8 mouse cellular contexts compared by ENCODE assay signal in the genomic region with DNA sequence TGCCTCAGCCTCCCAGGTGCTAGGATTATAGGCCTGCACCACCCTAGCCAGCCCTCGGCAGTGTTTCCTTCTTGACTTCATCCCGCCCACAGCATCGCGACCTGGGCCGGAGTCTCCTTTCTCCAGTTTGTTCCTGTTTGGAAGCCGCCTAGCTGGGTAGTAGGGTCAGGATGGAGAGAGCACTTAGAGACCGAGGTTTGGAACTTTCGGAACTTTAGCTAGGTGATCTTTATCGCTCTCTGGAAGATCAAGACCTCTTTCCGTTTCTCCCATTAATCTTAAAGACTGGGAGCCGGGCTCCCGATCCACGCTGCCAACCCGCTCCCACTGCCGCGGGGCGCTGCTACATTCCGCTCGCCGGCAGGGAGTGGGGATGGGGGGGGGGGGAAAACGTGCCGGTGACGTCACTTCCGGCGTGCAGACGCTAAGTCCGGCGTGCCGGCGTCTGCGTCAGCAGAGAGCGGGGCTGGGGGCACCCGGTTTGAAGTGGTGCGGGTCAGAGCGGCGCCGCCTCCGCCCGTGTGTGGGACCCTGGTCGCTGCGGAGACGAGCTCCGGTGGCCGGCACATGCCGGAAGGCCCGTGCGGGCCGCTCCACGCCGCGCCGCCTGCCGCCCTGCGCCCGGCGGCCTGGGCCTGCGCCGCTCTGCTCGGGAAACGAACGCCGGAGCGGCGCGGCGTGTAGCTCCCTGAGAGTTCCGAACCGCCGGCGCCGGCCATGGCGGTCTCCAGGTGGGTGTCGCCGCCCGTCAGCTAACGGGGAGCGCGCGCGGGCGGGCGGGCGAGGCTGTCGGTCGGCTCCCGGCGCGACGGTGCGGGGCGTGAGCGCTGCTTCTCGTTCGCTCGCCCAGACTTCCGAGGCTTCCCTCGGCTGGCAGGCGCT. TPM values are rescaled to one million over a fixed set of nuclear protein-coding genes. Genes with fewer than 3 reads are reported as not detected.
DNase-seq lines count a peak whose midpoint lies in the region; ATAC-seq and TF ChIP-seq lines count a peak whose summit lies in the region.

TSS of gene Btaf1 (plus strand) at position 409 of the 882 bp plus-strand sequence.

- H3K36me3 ChIP-seq in embryonic facial prominence, embryonic 15.5 days: no peaks in the 10 kb centered on the region
- H3K36me3 ChIP-seq in kidney, embryonic 14.5 days (ENCODE audit: control insufficient read depth, insufficient read depth, low read length): no peaks in the 10 kb centered on the region
- H3K36me3 ChIP-seq in liver, adult 2 months (ENCODE audit: control insufficient read depth, insufficient read depth, low read length): no peaks in the 10 kb centered on the region; the same call in 1 of the 2 replicates
- H3K36me3 ChIP-seq in stomach, embryonic 14.5 days (ENCODE audit: control insufficient read depth, insufficient read depth, low read length): no peaks in the 10 kb centered on the region

- H3K27ac ChIP-seq in bone marrow, adult 2 months (ENCODE audit: control insufficient read depth, insufficient read depth, low read depth, low read length, poor library complexity): peak within 1 kb of the TSS; percentile 100
- H3K27ac ChIP-seq in embryonic facial prominence, embryonic 15.5 days (replicated peaks): peak within 1 kb of the TSS; percentile 98
- peak within 1 kb of the TSS; percentile 92 for H3K27ac ChIP-seq in kidney, embryonic 14.5 days (ENCODE audit: low read depth, low read length)
- peak within 1 kb of the TSS; percentile 94 for H3K27ac ChIP-seq in liver, adult 2 months (replicated peaks; ENCODE audit: insufficient read depth, low read depth, low read length)
- peak within 1 kb of the TSS; percentile 93 for H3K27ac ChIP-seq in stomach, embryonic 14.5 days (ENCODE audit: low read length)

- H3K4me1 ChIP-seq in bone marrow, adult 2 months (ENCODE audit: control insufficient read depth, insufficient read depth, low read length): no peaks in the 10 kb centered on the region; the same call in 1 of the 2 replicates
- H3K4me1 ChIP-seq in embryonic facial prominence, embryonic 15.5 days: peaks cover 19% of the 10 kb centered on the region; the same call in 1 of the 2 replicates
- H3K4me1 ChIP-seq in kidney, embryonic 14.5 days (ENCODE audit: control insufficient read depth, insufficient read depth, low read length): peaks cover 12% of the 10 kb centered on the region
- H3K4me1 ChIP-seq in liver, adult 2 months (ENCODE audit: control insufficient read depth, insufficient read depth, low read length): peaks cover 5% of the 10 kb centered on the region; the same call in 1 of the 2 replicates
- H3K4me1 ChIP-seq in stomach, embryonic 14.5 days (ENCODE audit: control insufficient read depth, insufficient read depth, low read length): peaks cover 7% of the 10 kb centered on the region; the same call in 1 of the 2 replicates

- H3K27me3 ChIP-seq in embryonic facial prominence, embryonic 15.5 days: no peaks in the 10 kb centered on the region
- H3K27me3 ChIP-seq in kidney, embryonic 14.5 days (ENCODE audit: control insufficient read depth, insufficient read depth, low read length): no peaks in the 10 kb centered on the region
- no peaks in the 10 kb centered on the region for H3K27me3 ChIP-seq in liver, adult 2 months (ENCODE audit: control insufficient read depth, insufficient read depth, low read length)
- no peaks in the 10 kb centered on the region for H3K27me3 ChIP-seq in stomach, embryonic 14.5 days (ENCODE audit: control insufficient read depth, insufficient read depth, low read length)

- peak within 1 kb of the TSS; percentile 68 for H3K4me3 ChIP-seq in bone marrow, adult 2 months (replicated peaks; ENCODE audit: control insufficient read depth, low read depth, low read length)
- peak within 1 kb of the TSS; percentile 95 for H3K4me3 ChIP-seq in embryonic facial prominence, embryonic 15.5 days (replicated peaks)
- peak within 1 kb of the TSS; percentile 93 for H3K4me3 ChIP-seq in kidney, embryonic 14.5 days (ENCODE audit: low read length)
- peak within 1 kb of the TSS; percentile 97 for H3K4me3 ChIP-seq in liver, adult 2 months (ENCODE audit: insufficient read depth, low read depth, low read length)
- H3K4me3 ChIP-seq in stomach, embryonic 14.5 days (ENCODE audit: low read depth, low read length): peak within 1 kb of the TSS; percentile 87

- peak within 1 kb of the TSS; percentile 79 for H3K4me2 ChIP-seq in embryonic facial prominence, embryonic 15.5 days (replicated peaks)
- peak within 1 kb of the TSS; percentile 81 for H3K4me2 ChIP-seq in kidney, embryonic 14.5 days (replicated peaks; ENCODE audit: low read depth, low read length)
- peak within 1 kb of the TSS; percentile 70 for H3K4me2 ChIP-seq in stomach, embryonic 14.5 days (replicated peaks; ENCODE audit: low read depth, low read length)

- peak; percentile 93 for DNase-seq in A20 (ENCODE audit: low read depth, low spot score)
- peak; percentile 68 for DNase-seq in heart, adult 8-10 months (ENCODE audit: low spot score)
- peak; percentile 69 for DNase-seq in liver, adult 2 months (ENCODE audit: extremely low read depth, low read depth, low spot score)
- DNase-seq in naive thymus-derived CD4-positive, alpha-beta T cell, adult 2 months (ENCODE audit: low read depth): peak; percentile 96

- no peak for TF ChIP-seq CTCF in bone marrow, adult 2 months (IDR thresholded peaks at IDR 0.05; ENCODE audit: control insufficient read depth, insufficient read depth, low read length)
- TF ChIP-seq CTCF in liver, adult 2 months (IDR thresholded peaks at IDR 0.05; ENCODE audit: low read depth, low read length): no peak

- under 1% methylated on average over 98 of the region's 98 CpGs for WGBS in bone marrow, adult 2 months
- under 1% methylated on average over 98 of the region's 98 CpGs for WGBS in embryonic facial prominence, embryonic 15.5 days
- WGBS in kidney, embryonic 14.5 days: under 1% methylated on average over 76 of the region's 98 CpGs
- under 1% methylated on average over 98 of the region's 98 CpGs for WGBS in liver, adult 2 months
- under 1% methylated on average over 98 of the region's 98 CpGs for WGBS in stomach, embryonic 14.5 days

- ATAC-seq in embryonic facial prominence, embryonic 15.5 days (ENCODE audit: insufficient number of reproducible peaks, low FRiP score, low TSS enrichment, low read depth): peak; percentile 95
- peak; percentile 97 for ATAC-seq in kidney, embryonic 14.5 days (ENCODE audit: low FRiP score, low TSS enrichment)
- ATAC-seq in stomach, embryonic 14.5 days (ENCODE audit: insufficient number of reproducible peaks, insufficient read depth, low FRiP score, low read depth): peak; percentile 95

- TF ChIP-seq POLR2A in bone marrow, adult 2 months (IDR thresholded peaks at IDR 0.05; ENCODE audit: borderline replicate concordance, control insufficient read depth, low read depth, low read length): peak; percentile 86; the same call in 1 of the 2 replicates
- TF ChIP-seq POLR2A in liver, adult 2 months (IDR thresholded peaks at IDR 0.05; ENCODE audit: extremely low read depth, insufficient read depth, low read length): peak; percentile 91

- no peaks in the 10 kb centered on the region for H3K9me3 ChIP-seq in embryonic facial prominence, embryonic 15.5 days (replicated peaks)
- no peaks in the 10 kb centered on the region for H3K9me3 ChIP-seq in kidney, embryonic 14.5 days (ENCODE audit: control insufficient read depth, low read length)
- no peaks in the 10 kb centered on the region for H3K9me3 ChIP-seq in stomach, embryonic 14.5 days (ENCODE audit: control insufficient read depth, low read depth, low read length)

- peaks cover 11% of the 10 kb centered on the region; the same call in 1 of the 2 replicates for H3K79me2 ChIP-seq in liver, adult 2 months (ENCODE audit: control insufficient read depth, insufficient read depth, low read length)

- peak within 1 kb of the TSS; percentile 93 for H3K9ac ChIP-seq in embryonic facial prominence, embryonic 15.5 days
- H3K9ac ChIP-seq in kidney, embryonic 14.5 days (ENCODE audit: low read depth, low read length): peak within 1 kb of the TSS; percentile 89
- H3K9ac ChIP-seq in liver, adult 2 months (ENCODE audit: low read depth, low read length): peak within 1 kb of the TSS; percentile 99
- peak within 1 kb of the TSS; percentile 88 for H3K9ac ChIP-seq in stomach, embryonic 14.5 days (replicated peaks; ENCODE audit: low read depth, low read length)

RNA-seq across cellular contexts. Expression of gene Btaf1, which starts in this region (rescaled TPM):
- polyA plus RNA-seq in bone marrow, adult 2 months (2011; ENCODE audit: insufficient read depth, insufficient read length, low replicate concordance, missing spikeins): 11.1 and 11.4 TPM in 2 replicates
- polyA plus RNA-seq in embryonic facial prominence, embryonic 15.5 days (2015; fragmentation: Nextera tagmentation; extraction: Ambion mirVana): 9.0 and 9.7 TPM in 2 replicates
- 10 to 100 TPM in 3 of 4 experiments, 1 to 10 TPM in 1; 9.2 to 13.0 (median 11.2) TPM for total RNA-seq in heart, adult 8-10 months (2022)
- 9.1 and 19.0 TPM in 2 replicates for polyA plus RNA-seq in kidney, embryonic 14.5 days (2014; fragmentation: Nextera tagmentation; extraction: Ambion mirVana)
- total RNA-seq in liver, adult 2 months (2014; rRNA removed): 14.7 and 15.5 TPM in 2 replicates
- 2.5 and 2.6 TPM in 2 replicates for polyA plus RNA-seq in liver, adult 2 months (2012; rRNA removed)
- 15.8 and 16.8 TPM in 2 replicates for polyA plus RNA-seq in stomach, embryonic 14.5 days (2014; fragmentation: Nextera tagmentation; extraction: Ambion mirVana)

Comparison
In these comparisons a context has a peak if more than half of its experiments do, and no peak if none do; other contexts are left out.
1. Peak in every context shown above with its lines: DNase-seq, ATAC-seq, H3K4me3 ChIP-seq and H3K27ac ChIP-seq.